Mouse (Mus musculus) embryonic stem cell, embryonic (primary cell): ENCODE data around the gene Nuak2.

ENCODE experiments used
- CTCF ChIA-PET, 4 experiments: fragments of 300-600 bp in 2 of 4; fragments of 350-600 bp in 2 of 4; sonication (Branson Sonifier 250); formaldehyde crosslinking; loops; one replicate each; lab custom pipeline; 2022; ENCODE audit warnings: inconsistent platforms in 2 of 4; lab: Charles Lee
- POLR2A ChIA-PET, 4 experiments: fragments of 300-600 bp in 2 of 4; fragments of 350-600 bp in 2 of 4; sonication (Branson Sonifier 250); formaldehyde crosslinking; loops; one replicate each; lab custom pipeline; 2022; ENCODE audit warnings: antibody characterized with exemption in 4 of 4, inconsistent platforms in 1 of 4; lab: Charles Lee

Gene Nuak2

GRCm38 (mm10) chr1:132330397-132330796 is 14.5 kb downstream of the Nuak2 start:
- CTCF ChIA-PET: interaction anchor here (0.5 to 2.4 kb wide), 24 partner anchors 8 to 315 kb away, joined by 3 to 20 read pairs (median 4); no protein-coding TSS in a partner anchor
- POLR2A ChIA-PET: interaction anchor here (0.6 to 1.9 kb wide), 12 partner anchors 8 to 208 kb away, joined by 3 to 11 read pairs (median 4); partner anchors contain the start of gene Nuak2 (in 2 of the 4)

- POLR2A ChIA-PET: interaction anchor here (0.6 to 1.9 kb wide), 14 partner anchors 8 to 207 kb away, joined by 3 to 11 read pairs (median 4); partner anchors contain the start of gene Nuak2 (in 2 of the 4)
These were observed 15.4 kb downstream of the Nuak2 start for GRCm38 (mm10) chr1:132331283-132331682.

GRCm38 (mm10) chr1:132333201-132333600 is 17.3 kb downstream of the Nuak2 start:
- ChIA-PET POLR2A (interaction anchor here in 3 of 4 experiments (0.6 to 7.3 kb wide), 17 partner anchors 7 to 141 kb away, joined by 3 to 32 read pairs (median 5); partner anchors contain the start of gene Nuak2 (in 1 of the 3)), CTCF (interaction anchor here in 3 of 4 experiments (0.5 to 3.5 kb wide), 12 partner anchors 10 to 335 kb away, joined by 3 to 13 read pairs (median 4); partner anchors contain the start of gene Elk4 (in 1 of the 3))

More at GRCm38 (mm10) chr1:132331283-132331682, 15.4 kb downstream of the Nuak2 start:
- CTCF ChIA-PET: interaction anchor here (0.6 to 2.4 kb wide), 30 partner anchors 8 to 677 kb away, joined by 3 to 20 read pairs (median 4); no protein-coding TSS in a partner anchor

- CTCF ChIA-PET: interaction anchor here in 3 of 4 experiments (0.5 to 3.5 kb wide), 12 partner anchors 11 to 335 kb away, joined by 3 to 13 read pairs (median 4); partner anchors contain the start of gene Elk4 (in 1 of the 3)
These were observed 17.8 kb downstream of the Nuak2 start for GRCm38 (mm10) chr1:132333675-132334141.

GRCm38 (mm10) chr1:132334178-132334801 is 18.4 kb downstream of the Nuak2 start:
- ChIA-PET POLR2A (interaction anchor here (0.7 to 7.3 kb wide), 26 partner anchors 8 to 1602 kb away, joined by 3 to 32 read pairs (median 4); partner anchors contain the start of genes AC124108.1 (in 1 of the 4), Lemd1 (in 1 of the 4), Nuak2 (in 1 of the 4) and Rbbp5 (in 1 of the 4)), CTCF (interaction anchor here in 3 of 4 experiments (0.6 to 3.5 kb wide), 14 partner anchors 11 to 336 kb away, joined by 3 to 13 read pairs (median 4); partner anchors contain the start of gene Elk4 (in 1 of the 3))

More at GRCm38 (mm10) chr1:132333675-132334141, 17.8 kb downstream of the Nuak2 start:
- POLR2A ChIA-PET: interaction anchor here (0.6 to 7.3 kb wide), 22 partner anchors 8 to 143 kb away, joined by 3 to 32 read pairs (median 4); partner anchors contain the start of genes AC124108.1 (in 1 of the 4), Lemd1 (in 1 of the 4), Nuak2 (in 1 of the 4) and Rbbp5 (in 1 of the 4)

DNA sequence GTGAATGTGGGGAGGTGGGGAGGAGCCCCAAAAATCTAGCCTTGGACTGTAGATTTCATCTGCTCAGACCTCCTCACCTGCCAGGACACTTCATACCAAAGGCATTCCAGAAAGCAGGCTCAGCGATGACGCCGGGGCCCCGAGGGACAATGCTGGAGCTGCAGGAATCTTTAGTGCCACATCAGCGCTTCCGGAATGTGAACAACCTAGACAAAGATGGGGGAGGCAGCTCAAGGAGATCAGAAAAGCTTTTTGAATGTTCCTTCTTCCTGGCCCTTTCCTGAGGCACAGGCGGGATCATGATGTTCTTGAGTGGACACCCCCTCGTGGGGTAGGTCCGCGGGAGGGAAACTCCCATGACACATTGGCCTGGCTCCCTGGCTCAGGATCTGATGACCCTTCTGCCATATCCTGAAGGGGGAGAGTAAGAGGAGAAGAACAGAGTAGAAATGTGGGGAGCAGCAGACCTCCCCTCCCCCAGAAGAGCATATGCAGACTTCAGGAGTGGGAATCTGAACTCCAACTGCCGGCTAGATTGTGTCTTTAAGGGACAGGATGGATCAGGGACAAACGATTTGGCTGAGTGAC is 19.5 kb downstream of the Nuak2 start:
- POLR2A ChIA-PET: interaction anchor here (0.6 to 7.3 kb wide), 28 partner anchors 9 to 1603 kb away, joined by 3 to 32 read pairs (median 4); partner anchors contain the start of genes Nuak2 (in 1 of the 4), Rbbp5 (in 1 of the 4) and Tmcc2 (in 1 of the 4)
- CTCF ChIA-PET: interaction anchor here in 3 of 4 experiments (0.6 to 3.5 kb wide), 13 partner anchors 16 to 356 kb away, joined by 3 to 13 read pairs (median 4); no protein-coding TSS in a partner anchor

GRCm38 (mm10) chr1:132336921-132337320 is 21.0 kb downstream of the Nuak2 start:
- CTCF ChIA-PET: interaction anchor here in 2 of 4 experiments (0.5 to 1.7 kb wide), 3 partner anchors 19 to 22 kb away, joined by 3 to 7 read pairs (median 7); no protein-coding TSS in a partner anchor

GRCm38 (mm10) chr1:132338027-132338660 is 22.2 kb downstream of the Nuak2 start:
- ChIA-PET CTCF (interaction anchor here (0.5 to 1.6 kb wide), 9 partner anchors 13 to 183 kb away, joined by 3 to 7 read pairs (median 3); no protein-coding TSS in a partner anchor), POLR2A (interaction anchor here in 3 of 4 experiments (0.5 to 7.3 kb wide), 13 partner anchors 13 to 770 kb away, joined by 3 to 32 read pairs (median 4); partner anchors contain the start of gene Nuak2 (in 1 of the 3))

More at GRCm38 (mm10) chr1:132336921-132337320, 21.0 kb downstream of the Nuak2 start:
- POLR2A ChIA-PET: interaction anchor here in 3 of 4 experiments (0.6 to 7.3 kb wide), 14 partner anchors 9 to 139 kb away, joined by 3 to 32 read pairs (median 4); partner anchors contain the start of genes Nuak2 (in 1 of the 3) and Tmcc2 (in 1 of the 3)

DNA sequence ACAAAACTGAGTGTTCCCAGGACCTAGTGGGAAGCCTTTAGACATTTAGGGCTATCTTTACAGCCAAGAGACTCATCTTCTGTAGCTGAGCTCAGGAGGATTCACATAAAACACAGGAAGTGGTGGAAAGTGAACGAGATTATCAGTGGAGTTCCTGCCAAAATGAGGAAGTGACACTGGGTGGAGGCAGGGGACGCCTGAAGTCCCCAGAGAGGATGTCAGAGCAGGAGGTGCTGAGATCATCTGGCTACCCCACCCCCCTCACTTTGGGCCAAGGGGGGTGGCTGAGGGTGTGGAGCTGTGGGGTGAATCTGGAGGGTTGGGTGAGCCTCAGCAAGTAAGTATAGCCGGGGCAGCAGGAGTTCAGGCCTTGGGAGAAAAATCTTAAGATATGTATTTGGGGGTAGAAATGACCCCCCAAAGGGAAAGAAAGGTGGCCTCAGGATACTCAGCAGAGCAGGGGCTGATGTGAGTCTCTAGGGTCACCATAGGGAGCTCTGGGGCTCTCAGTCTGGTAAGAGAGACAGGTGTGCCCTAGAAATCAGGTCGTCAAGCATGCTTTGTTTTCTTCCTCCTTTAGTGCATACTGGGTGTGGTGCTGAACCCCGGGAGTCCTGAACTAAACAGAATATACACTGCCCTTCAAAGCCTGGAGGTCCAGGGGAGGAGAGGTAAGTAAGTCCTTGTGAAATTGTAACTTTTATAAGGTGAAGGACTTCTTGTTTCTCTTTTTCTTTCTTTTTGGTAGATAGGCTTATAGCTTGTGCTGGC is 26.0 kb downstream of the Nuak2 start:
- ChIA-PET CTCF (interaction anchor here (0.6 to 2.0 kb wide), 11 partner anchors 11 to 130 kb away, joined by 3 to 6 read pairs (median 4); no protein-coding TSS in a partner anchor), POLR2A (interaction anchor here (0.9 to 2.4 kb wide), 15 partner anchors 8 to 141 kb away, joined by 3 to 11 read pairs (median 4); no protein-coding TSS in a partner anchor)

DNA sequence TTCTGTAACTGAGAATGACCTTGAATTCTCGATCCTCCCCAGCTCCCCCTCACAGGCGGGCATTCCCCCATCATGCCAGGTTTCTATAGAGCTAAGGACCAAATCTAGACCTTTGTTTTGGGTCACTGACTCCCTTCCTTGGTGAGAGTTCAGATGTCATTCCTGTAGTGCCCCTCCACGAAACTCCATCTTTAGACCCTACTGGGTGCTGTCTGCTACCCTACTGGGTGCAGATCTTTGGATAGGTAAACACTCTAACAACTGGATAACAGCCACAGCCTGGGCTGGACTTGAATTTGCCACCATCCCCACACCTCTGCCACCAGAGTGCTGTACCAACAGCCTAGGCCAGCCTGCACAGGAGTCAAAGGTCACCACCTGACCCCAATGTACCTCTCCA is 26.6 kb downstream of the Nuak2 start:
- ChIA-PET POLR2A (interaction anchor here (0.5 to 2.4 kb wide), 14 partner anchors 9 to 866 kb away, joined by 3 to 11 read pairs (median 4); no protein-coding TSS in a partner anchor), CTCF (interaction anchor here in 3 of 4 experiments (0.6 to 2.0 kb wide), 7 partner anchors 11 to 130 kb away, joined by 3 to 6 read pairs (median 4); no protein-coding TSS in a partner anchor)

GRCm38 (mm10) chr1:132343191-132343590 is 27.3 kb downstream of the Nuak2 start:
- CTCF ChIA-PET: interaction anchor here in 1 of 4 experiments (1.4 to 2.0 kb wide), 3 partner anchors 13 to 131 kb away, joined by 4 to 6 read pairs (median 6); no protein-coding TSS in a partner anchor
- POLR2A ChIA-PET: interaction anchor here in 3 of 4 experiments (0.5 to 2.4 kb wide), 10 partner anchors 10 to 866 kb away, joined by 3 to 11 read pairs (median 4); no protein-coding TSS in a partner anchor

DNA sequence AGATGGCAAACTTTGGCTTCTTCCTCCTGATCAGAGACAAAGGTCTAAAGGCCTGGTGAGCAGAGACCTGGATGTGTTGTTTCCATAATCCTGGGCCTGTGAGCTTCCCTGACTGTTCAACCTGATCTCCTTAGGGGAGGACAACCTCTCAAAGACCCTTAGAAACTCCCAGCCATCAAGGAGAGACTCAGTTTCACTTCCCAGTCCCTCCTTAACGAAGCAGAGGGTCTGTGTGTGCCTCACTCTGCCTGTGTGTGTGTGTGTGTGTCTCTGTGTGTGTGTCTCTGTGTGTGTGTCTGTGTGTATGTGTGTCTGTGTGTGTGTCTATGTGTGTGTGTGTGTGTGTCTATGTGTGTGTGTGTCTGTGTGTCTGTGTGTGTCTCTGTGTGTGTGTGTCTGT is 27.7 kb downstream of the Nuak2 start:
- ChIA-PET CTCF (interaction anchor here in 1 of 4 experiments (1.7 kb wide), 1 partner anchor 12 kb away, joined by 6 read pairs; no protein-coding TSS in a partner anchor), POLR2A (interaction anchor here in 3 of 4 experiments (0.7 to 1.7 kb wide), 3 partner anchors 10 to 126 kb away, joined by 3 to 6 read pairs (median 3); no protein-coding TSS in a partner anchor)

- POLR2A ChIA-PET: interaction anchor here in 3 of 4 experiments (0.8 to 3.6 kb wide), 15 partner anchors 9 to 680 kb away, joined by 3 to 12 read pairs (median 3); partner anchors contain the start of gene Tmcc2 (in 1 of the 3)
- CTCF ChIA-PET: interaction anchor here in 3 of 4 experiments (0.6 to 2.1 kb wide), 5 partner anchors 10 to 188 kb away, joined by 3 to 10 read pairs (median 3); no protein-coding TSS in a partner anchor
These were observed 29.6 kb downstream of the Nuak2 start for GRCm38 (mm10) chr1:132345514-132345913.

DNA sequence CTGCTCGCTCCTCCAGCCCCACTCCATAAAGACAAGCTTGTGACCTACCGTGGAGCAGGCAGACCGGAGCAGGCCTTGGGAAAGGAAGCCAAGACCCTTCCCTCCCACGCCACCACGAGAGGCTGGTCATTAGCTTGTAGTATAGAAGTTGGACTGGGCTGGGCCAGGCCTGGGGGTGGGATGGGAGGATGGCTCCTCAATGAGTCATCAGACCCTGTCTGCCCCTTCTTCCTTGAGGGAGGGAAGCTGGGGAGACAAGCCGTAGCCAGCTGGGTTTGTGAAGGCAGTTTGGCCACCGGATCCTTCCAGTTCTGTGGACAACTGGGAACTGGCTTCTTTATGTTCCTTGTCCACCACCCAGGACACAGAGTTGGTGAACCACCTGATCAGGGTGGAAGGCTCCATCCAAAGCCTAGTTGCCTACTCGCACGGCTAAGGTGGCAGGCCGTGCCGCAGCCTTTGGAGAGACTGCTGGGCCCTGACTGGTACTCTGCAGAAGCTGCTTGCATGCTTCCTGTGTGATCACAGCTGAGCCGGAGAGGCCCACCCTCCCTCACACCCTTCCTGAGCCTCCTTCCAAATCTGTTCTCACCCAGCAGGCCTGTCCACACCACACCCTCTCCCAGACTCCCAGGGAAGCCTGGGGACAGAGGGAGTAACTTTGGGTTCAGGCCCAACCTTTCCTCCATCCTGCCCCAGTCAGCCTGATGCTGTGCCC is 30.4 kb downstream of the Nuak2 start:
- CTCF ChIA-PET: interaction anchor here (0.6 to 2.1 kb wide), 8 partner anchors 9 to 189 kb away, joined by 3 to 10 read pairs (median 3); no protein-coding TSS in a partner anchor
- POLR2A ChIA-PET: interaction anchor here in 3 of 4 experiments (0.7 to 3.6 kb wide), 17 partner anchors 9 to 195 kb away, joined by 3 to 12 read pairs (median 3); partner anchors contain the start of gene Tmcc2 (in 1 of the 3)
